Comparison of ENCODE assay signal across 8 mouse cellular contexts in the genomic region with DNA sequence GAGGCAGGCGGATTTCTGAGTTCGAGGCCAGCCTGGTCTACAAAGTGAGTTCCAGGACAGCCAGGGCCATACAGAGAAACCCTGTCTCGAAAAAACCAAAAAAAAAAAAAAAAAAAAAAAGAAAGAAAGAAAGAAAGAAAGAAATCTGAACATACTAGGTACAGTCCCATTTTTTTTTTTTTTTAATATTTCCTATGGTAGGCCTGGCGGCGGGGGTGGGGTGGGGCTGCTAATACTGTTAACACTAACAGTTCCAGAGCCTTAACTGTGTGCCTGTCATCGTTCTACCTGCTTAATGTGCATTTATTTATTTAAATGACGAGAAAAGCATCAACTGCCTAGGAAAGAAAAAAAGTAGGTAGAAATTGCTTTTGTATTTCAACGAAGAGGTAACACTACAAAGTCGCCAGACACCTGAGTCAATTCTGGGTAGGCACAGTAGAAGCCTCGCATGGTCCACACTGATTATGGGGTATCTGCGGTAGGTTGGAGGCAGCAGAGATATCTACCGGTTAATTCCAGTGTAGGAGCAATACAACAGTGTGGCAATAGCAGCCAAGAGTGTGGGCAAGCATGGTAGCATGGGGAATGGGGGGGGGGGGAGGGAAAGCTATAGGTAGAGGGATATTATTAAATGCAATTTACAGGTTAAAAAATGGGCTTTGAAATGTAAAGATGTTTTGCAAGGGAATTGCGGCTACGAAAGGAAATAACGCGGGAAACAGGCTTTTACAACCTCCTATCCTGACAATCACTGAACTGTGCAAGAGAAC. TPM values are rescaled to one million over a fixed set of nuclear protein-coding genes. Genes with fewer than 3 reads are reported as not detected.
DNase-seq lines count a peak whose midpoint lies in the region; ATAC-seq and TF ChIP-seq lines count a peak whose summit lies in the region.

No protein-coding gene starts in this region.

- 41% methylated on average over 15 of the region's 16 CpGs for WGBS in limb, embryonic 14.5 days
- WGBS in stomach, embryonic 14.5 days = 40% methylated on average over 15 of the region's 16 CpGs

- 0 out of 2 replicates have a peak, but pooled peaks have one; percentile 40 for ATAC-seq in erythroblast, adult 5-6 weeks (replicated peaks; ENCODE audit: low FRiP score, poor library complexity, severe bottlenecking)
- no peak for ATAC-seq in limb, embryonic 14.5 days (ENCODE audit: low FRiP score, low read depth)
- ATAC-seq in stomach, embryonic 14.5 days (ENCODE audit: insufficient number of reproducible peaks, insufficient read depth, low FRiP score, low read depth) = peak; percentile 39; the same call in 1 of the 2 replicates

- H3K4me2 ChIP-seq in limb, embryonic 14.5 days (replicated peaks; ENCODE audit: low read depth, low read length, severe bottlenecking) = peak overlapping the region; percentile 53
- H3K4me2 ChIP-seq in stomach, embryonic 14.5 days (replicated peaks; ENCODE audit: low read depth, low read length) = peak overlapping the region; percentile 70

- DNase-seq in embryo, embryonic 10 days (ENCODE audit: low spot score) = peak; percentile 21
- DNase-seq in embryo, embryonic 11 days = no peak
- no peak for DNase-seq in limb, embryonic 14.5 days (ENCODE audit: low spot score)
- no peak for DNase-seq in urinary bladder, postnatal 14 days (ENCODE audit: low spot score)
- DNase-seq in spleen, adult 18-20 months = no peak

- no peaks in the 10 kb centered on the region for H3K9me3 ChIP-seq in limb, embryonic 14.5 days (ENCODE audit: control insufficient read depth, low read length)
- H3K9me3 ChIP-seq in stomach, embryonic 14.5 days (ENCODE audit: control insufficient read depth, low read depth, low read length) = no peaks in the 10 kb centered on the region

- H3ac ChIP-seq in C2C12 (ENCODE audit: control insufficient read depth, insufficient read length, low read depth) = peak overlapping the region; percentile 6

- H3K4me1 ChIP-seq in limb, embryonic 14.5 days (ENCODE audit: control insufficient read depth, insufficient read depth, low read length) = 0 out of 2 replicates have a peak, but pooled peaks cover 3% of the 10 kb centered on the region
- H3K4me1 ChIP-seq in stomach, embryonic 14.5 days (ENCODE audit: control insufficient read depth, insufficient read depth, low read length) = 0 out of 2 replicates have a peak, but pooled peaks cover 3% of the 10 kb centered on the region

- H3K27me3 ChIP-seq in C2C12 (ENCODE audit: control insufficient read depth, insufficient read depth, insufficient read length) = no peaks in the 10 kb centered on the region
- H3K27me3 ChIP-seq in limb, embryonic 14.5 days (ENCODE audit: control insufficient read depth, insufficient read depth, low read length) = no peaks in the 10 kb centered on the region
- H3K27me3 ChIP-seq in stomach, embryonic 14.5 days (ENCODE audit: control insufficient read depth, insufficient read depth, low read length) = no peaks in the 10 kb centered on the region

- H3K79me3 ChIP-seq in C2C12 (ENCODE audit: low read depth) = peaks cover 29% of the 10 kb centered on the region

- no peak for TF ChIP-seq CTCF in C2C12 (IDR thresholded peaks at IDR 0.05; ENCODE audit: control insufficient read depth, insufficient read depth, insufficient read length)

- peaks cover 8% of the 10 kb centered on the region for H3K36me3 ChIP-seq in C2C12 (ENCODE audit: control insufficient read depth, insufficient read depth)
- H3K36me3 ChIP-seq in limb, embryonic 14.5 days (ENCODE audit: control insufficient read depth, insufficient read depth, low read length) = peaks cover 5% of the 10 kb centered on the region
- H3K36me3 ChIP-seq in stomach, embryonic 14.5 days (ENCODE audit: control insufficient read depth, insufficient read depth, low read length) = peaks cover 4% of the 10 kb centered on the region

- peak overlapping the region; percentile 86 for H3K9ac ChIP-seq in limb, embryonic 14.5 days (ENCODE audit: low read depth, low read length, severe bottlenecking)
- peak overlapping the region; percentile 63 for H3K9ac ChIP-seq in stomach, embryonic 14.5 days (replicated peaks; ENCODE audit: low read depth, low read length)

- peak overlapping the region; percentile 97 for H3K27ac ChIP-seq in limb, embryonic 14.5 days (replicated peaks; ENCODE audit: low read depth, low read length)
- H3K27ac ChIP-seq in stomach, embryonic 14.5 days (ENCODE audit: low read length) = peak overlapping the region; percentile 90

- no peak for TF ChIP-seq POLR2A in limb, embryonic 14.5 days (IDR thresholded peaks at IDR 0.05; ENCODE audit: borderline replicate concordance, extremely low read depth, insufficient read depth, insufficient read length)

- peak overlapping the region; percentile 61 for H3K4me3 ChIP-seq in C2C12 (ENCODE audit: insufficient read depth, poor library complexity, severe bottlenecking)
- H3K4me3 ChIP-seq in limb, embryonic 14.5 days (replicated peaks; ENCODE audit: low read length) = peak overlapping the region; percentile 50
- H3K4me3 ChIP-seq in stomach, embryonic 14.5 days (ENCODE audit: low read depth, low read length) = peak overlapping the region; percentile 60

- H3K79me2 ChIP-seq in C2C12 (ENCODE audit: control insufficient read depth, insufficient read depth) = peaks cover 52% of the 10 kb centered on the region

TF ChIP-seq in C2C12, 6 proteins besides CTCF, POLR2A, EP300 and RAD21:
- no peak for TF ChIP-seq FOSL1 (IDR thresholded peaks at IDR 0.05; ENCODE audit: insufficient read depth, low read length, poor library complexity, severe bottlenecking)
- no peak for TF ChIP-seq MYOD1 (IDR thresholded peaks at IDR 0.05; ENCODE audit: control insufficient read depth, insufficient read length, low read depth)
- TF ChIP-seq USF1 (IDR thresholded peaks at IDR 0.05; ENCODE audit: low read depth) = no peak
- TF ChIP-seq MAX (IDR thresholded peaks at IDR 0.05) = no peak
- TF ChIP-seq MYOG (IDR thresholded peaks at IDR 0.05; ENCODE audit: control insufficient read depth, extremely low read depth, insufficient read length) = no peak
- no peak for TF ChIP-seq CEBPB (IDR thresholded peaks at IDR 0.05; ENCODE audit: low read depth)

RNA-seq across cellular contexts. Expression of a gene that starts 1.0 kb away (rescaled TPM):
- 28.9 TPM for polyA plus RNA-seq in C2C12 (2012; fragmentation: generic; extraction: Trizol)
- 12.7 and 53.8 TPM in 2 replicates for total RNA-seq in erythroblast, adult 5-6 weeks (2015; ENCODE audit: low replicate concordance)
- total RNA-seq in erythroblast, adult 5-6 weeks (2017; ENCODE audit: low replicate concordance) = 5.3 and 13.7 TPM in 2 replicates
- polyA plus RNA-seq in limb, embryonic 14.5 days (2012; rRNA removed) = 34.5 and 41.5 TPM in 2 replicates
- 29.0 and 32.1 TPM in 2 replicates for polyA plus RNA-seq in limb, embryonic 14.5 days (2014; fragmentation: Nextera tagmentation; extraction: Ambion mirVana)
- polyA plus RNA-seq in stomach, embryonic 14.5 days (2014; fragmentation: Nextera tagmentation; extraction: Ambion mirVana) = 33.4 and 39.0 TPM in 2 replicates

RNA-seq across cellular contexts. Expression of a gene that starts 14.8 kb away (rescaled TPM):
- polyA plus RNA-seq in C2C12 (2012; fragmentation: generic; extraction: Trizol) = 399 TPM
- total RNA-seq in erythroblast, adult 5-6 weeks (2015; ENCODE audit: low replicate concordance) = 16.1 and 19.2 TPM in 2 replicates
- 34.8 and 68.4 TPM in 2 replicates for total RNA-seq in erythroblast, adult 5-6 weeks (2017; ENCODE audit: low replicate concordance)
- polyA plus RNA-seq in limb, embryonic 14.5 days (2012; rRNA removed) = 187 and 227 TPM in 2 replicates
- 297 and 306 TPM in 2 replicates for polyA plus RNA-seq in limb, embryonic 14.5 days (2014; fragmentation: Nextera tagmentation; extraction: Ambion mirVana)
- 392 and 413 TPM in 2 replicates for polyA plus RNA-seq in stomach, embryonic 14.5 days (2014; fragmentation: Nextera tagmentation; extraction: Ambion mirVana)

RNA-seq across cellular contexts. Expression of a gene that starts 24.6 kb away (rescaled TPM):
- polyA plus RNA-seq in C2C12 (2012; fragmentation: generic; extraction: Trizol) = 0.51 TPM
- not detected in 2 replicates for total RNA-seq in erythroblast, adult 5-6 weeks (2015; ENCODE audit: low replicate concordance)
- not detected in 2 replicates for total RNA-seq in erythroblast, adult 5-6 weeks (2017; ENCODE audit: low replicate concordance)
- polyA plus RNA-seq in limb, embryonic 14.5 days (2012; rRNA removed) = 5.7 and 6.2 TPM in 2 replicates
- polyA plus RNA-seq in limb, embryonic 14.5 days (2014; fragmentation: Nextera tagmentation; extraction: Ambion mirVana) = 7.0 and 8.3 TPM in 2 replicates
- polyA plus RNA-seq in stomach, embryonic 14.5 days (2014; fragmentation: Nextera tagmentation; extraction: Ambion mirVana) = 5.8 and 7.4 TPM in 2 replicates

RNA-seq across cellular contexts. Expression of a gene that starts 48.4 kb away (rescaled TPM):
- polyA plus RNA-seq in C2C12 (2012; fragmentation: generic; extraction: Trizol) = not detected
- total RNA-seq in erythroblast, adult 5-6 weeks (2015; ENCODE audit: low replicate concordance) = not detected in 2 replicates
- not detected in 2 replicates for total RNA-seq in erythroblast, adult 5-6 weeks (2017; ENCODE audit: low replicate concordance)
- not detected in 2 replicates for polyA plus RNA-seq in limb, embryonic 14.5 days (2012; rRNA removed)
- not detected in 2 replicates for polyA plus RNA-seq in limb, embryonic 14.5 days (2014; fragmentation: Nextera tagmentation; extraction: Ambion mirVana)
- not detected in 2 replicates for polyA plus RNA-seq in stomach, embryonic 14.5 days (2014; fragmentation: Nextera tagmentation; extraction: Ambion mirVana)

RNA-seq across cellular contexts. Expression of a gene that starts 48.4 kb away (rescaled TPM):
- 0.21 TPM for polyA plus RNA-seq in C2C12 (2012; fragmentation: generic; extraction: Trizol)
- not detected in 2 replicates for total RNA-seq in erythroblast, adult 5-6 weeks (2015; ENCODE audit: low replicate concordance)
- total RNA-seq in erythroblast, adult 5-6 weeks (2017; ENCODE audit: low replicate concordance) = not detected in 2 replicates
- 0.77 and 1.1 TPM in 2 replicates for polyA plus RNA-seq in limb, embryonic 14.5 days (2012; rRNA removed)
- polyA plus RNA-seq in limb, embryonic 14.5 days (2014; fragmentation: Nextera tagmentation; extraction: Ambion mirVana) = 0.26 and 0.37 TPM in 2 replicates
- 0.30 and 0.39 TPM in 2 replicates for polyA plus RNA-seq in stomach, embryonic 14.5 days (2014; fragmentation: Nextera tagmentation; extraction: Ambion mirVana)
